Mouse (Mus musculus): ENCODE results near the gene Hagh.

DNA sequence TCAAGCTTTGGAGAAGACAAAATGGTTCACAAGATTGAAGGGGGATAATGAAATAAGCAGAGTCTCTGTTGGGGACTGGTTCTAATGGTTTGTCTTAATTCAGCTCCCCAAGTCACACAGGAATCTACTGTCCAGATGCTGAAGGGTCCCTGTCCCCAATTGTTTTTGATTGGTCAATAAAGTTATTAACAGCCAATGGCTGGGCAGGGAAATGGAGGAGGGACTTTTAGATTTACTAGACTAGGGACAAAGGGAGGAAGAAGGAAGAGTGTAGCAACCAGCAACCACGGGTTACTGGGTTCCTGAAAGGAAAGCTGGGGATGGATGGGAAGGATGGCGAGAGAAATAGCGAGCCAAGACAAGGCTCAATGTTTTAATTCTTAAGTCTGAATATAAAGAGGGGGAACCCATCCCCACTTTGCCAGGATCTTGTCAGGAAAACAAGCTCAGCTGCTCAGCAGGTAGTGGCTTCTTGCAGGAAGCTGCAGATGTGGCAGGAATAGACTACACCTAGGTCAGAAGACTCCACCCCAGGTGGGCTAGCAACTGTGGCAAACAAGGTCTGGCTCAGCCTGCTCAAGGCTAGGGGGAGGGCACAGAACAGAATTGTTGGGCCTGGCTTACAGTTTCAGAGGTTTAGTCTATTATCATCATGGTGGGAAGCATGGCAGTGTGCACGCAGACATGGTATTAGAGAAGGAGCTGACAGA is 33.9 kb downstream of the Hagh start:
- TF ChIP-seq CTCF (conservative IDR thresholded peaks at IDR 0.05; ENCODE audit: insufficient read depth, insufficient read length, low read depth, low read length) (no peak), POLR2A (IDR thresholded peaks at IDR 0.05; ENCODE audit: low read depth, low read length) (no peak)

Data from kidney, adult 2 months (tissue).